9 mouse cellular contexts compared by ENCODE assay signal in the genomic region with DNA sequence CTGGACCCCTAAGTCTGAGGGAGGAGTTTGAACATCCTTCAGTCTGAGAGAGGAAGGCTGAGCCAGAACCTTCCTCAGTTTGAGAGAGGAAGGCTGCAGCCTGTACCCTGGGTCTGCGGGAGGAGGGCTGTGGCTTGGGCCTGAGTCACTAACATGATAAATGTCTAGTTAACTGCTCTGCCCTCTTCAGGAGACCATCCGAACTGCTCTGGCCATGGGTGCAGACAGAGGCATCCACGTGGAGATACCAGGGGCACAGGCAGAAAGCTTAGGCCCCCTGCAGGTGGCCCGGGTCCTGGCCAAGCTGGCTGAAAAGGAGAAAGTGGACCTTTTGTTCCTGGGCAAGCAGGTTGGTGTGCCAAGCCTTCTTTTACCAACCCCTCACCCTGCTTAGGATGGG. TPM values are rescaled to one million over a fixed set of nuclear protein-coding genes. Genes with fewer than 3 reads are reported as not detected.
DNase-seq lines count a peak whose midpoint lies in the region; ATAC-seq lines count a peak whose summit lies in the region.
"Had no signal": no experiment of that assay in that cellular context is flagged by ENCODE, and none has a peak within 500 bp of the region (broad histone marks: within the 10 kb centered on the region; RNA-seq: fewer than 3 reads in every experiment).

No protein-coding gene starts in this region.

- intact Hi-C loops in left cerebral cortex, postnatal 25 days (cut with DNase I) = no loop called here

- H3K36me3 ChIP-seq in midbrain, embryonic 13.5 days = peaks cover 49% of the 10 kb centered on the region
- H3K36me3 ChIP-seq in midbrain, embryonic 14.5 days (ENCODE audit: control insufficient read depth, insufficient read depth, low read length) = peaks cover 38% of the 10 kb centered on the region
- H3K36me3 ChIP-seq in splenic B cell, adult 2 months (ENCODE audit: control insufficient read depth, insufficient read depth, low read length, poor library complexity, severe bottlenecking) = peaks cover 2% of the 10 kb centered on the region

- no peak overlapping the region for H3K4me2 ChIP-seq in midbrain, embryonic 13.5 days (replicated peaks)
- H3K4me2 ChIP-seq in midbrain, embryonic 14.5 days (ENCODE audit: low read length) = no peak overlapping the region

- H3K27ac ChIP-seq in midbrain, embryonic 13.5 days = no peak overlapping the region
- no peak overlapping the region for H3K27ac ChIP-seq in midbrain, embryonic 14.5 days (replicated peaks; ENCODE audit: low read depth, low read length)

- DNase-seq in adrenal gland, adult 2 months = peak; percentile 51
- DNase-seq in adrenal gland, adult 18-20 months (ENCODE audit: low spot score in 2 of 2) = no peak
- DNase-seq in midbrain, embryonic 14.5 days = no peak
- peak; percentile 77 for DNase-seq in splenic B cell, adult 2 months (ENCODE audit: low read depth, low spot score)
- no peak for DNase-seq in left cerebral cortex, postnatal 25 days (ENCODE audit: low spot score in 2 of 2)
- no peak for DNase-seq in ovary, postnatal 10 days (ENCODE audit: low spot score)

- H3K9me3 ChIP-seq in midbrain, embryonic 13.5 days = no peaks in the 10 kb centered on the region
- H3K9me3 ChIP-seq in midbrain, embryonic 14.5 days (ENCODE audit: control insufficient read depth, low read length) = no peaks in the 10 kb centered on the region

- no peak overlapping the region for H3K4me3 ChIP-seq in midbrain, embryonic 13.5 days (replicated peaks)
- H3K4me3 ChIP-seq in midbrain, embryonic 14.5 days (replicated peaks; ENCODE audit: low read depth, low read length) = no peak overlapping the region

- no peak overlapping the region for H3K9ac ChIP-seq in midbrain, embryonic 13.5 days (replicated peaks)
- no peak overlapping the region for H3K9ac ChIP-seq in midbrain, embryonic 14.5 days (replicated peaks; ENCODE audit: low read length)

- 47% methylated on average over 4 of the region's 4 CpGs for WGBS in midbrain, embryonic 13.5 days
- WGBS in midbrain, embryonic 14.5 days = 44% methylated on average over 4 of the region's 4 CpGs

- no peaks in the 10 kb centered on the region for H3K4me1 ChIP-seq in midbrain, embryonic 13.5 days (replicated peaks)
- H3K4me1 ChIP-seq in midbrain, embryonic 14.5 days (ENCODE audit: control insufficient read depth, insufficient read depth, low read length) = no peaks in the 10 kb centered on the region

- H3K27me3 ChIP-seq in midbrain, embryonic 13.5 days = no peaks in the 10 kb centered on the region
- no peaks in the 10 kb centered on the region for H3K27me3 ChIP-seq in midbrain, embryonic 14.5 days (ENCODE audit: control insufficient read depth, insufficient read depth, low read length)
- H3K27me3 ChIP-seq in splenic B cell, adult 2 months (ENCODE audit: control insufficient read depth, insufficient read depth, low read length, poor library complexity, severe bottlenecking) = no peaks in the 10 kb centered on the region

- ATAC-seq in midbrain, embryonic 13.5 days = peak; percentile 39; the same call in 1 of the 2 replicates
- ATAC-seq in midbrain, embryonic 14.5 days (ENCODE audit: low FRiP score, low TSS enrichment) = no peak; the same call in 1 of the 2 replicates
- ATAC-seq in erythroid progenitor cell, adult 5-6 weeks (replicated peaks; ENCODE audit: low FRiP score, poor library complexity, severe bottlenecking) = 0 out of 2 replicates have a peak, but pooled peaks have one; percentile 18

RNA-seq across cellular contexts. Expression of a gene that starts 8.7 kb away (rescaled TPM):
- 1 to 10 TPM in 1 of 2 experiments, under 1 TPM in 1; 0.58 to 1.5 TPM for total RNA-seq in adrenal gland, adult 2 months (2021)
- polyA plus RNA-seq in adrenal gland, adult 2 months (2012; rRNA removed) = 1.7 and 4.6 TPM in 2 replicates
- under 1 TPM in 1 of 2 experiments, not detected in 1; 0.43 TPM for total RNA-seq in adrenal gland, adult 18-20 months (2021)
- 0.48 TPM in 1 of 2 replicates, not detected in the other for polyA plus RNA-seq in midbrain, embryonic 13.5 days (2015; fragmentation: Nextera tagmentation; extraction: Ambion mirVana)
- not detected in 2 replicates for polyA plus RNA-seq in midbrain, embryonic 14.5 days (2014; fragmentation: Nextera tagmentation; extraction: Ambion mirVana)
- not detected in 2 replicates for total RNA-seq in erythroid progenitor cell, adult 5-6 weeks (2015; ENCODE audit: low replicate concordance)
- 5.8 TPM in 1 of 2 replicates, not detected in the other for total RNA-seq in erythroid progenitor cell, adult 5-6 weeks (2017; ENCODE audit: low replicate concordance)
- under 1 TPM in 1 of 2 experiments, not detected in 1; 0.53 TPM for total RNA-seq in left cerebral cortex, postnatal 25 days (2021)

RNA-seq across cellular contexts. Expression of a gene that starts 8.7 kb away (rescaled TPM):
- total RNA-seq in adrenal gland, adult 2 months (2021) = 100 to 1,000 TPM; 367 to 728 TPM
- 33.7 and 44.2 TPM in 2 replicates for polyA plus RNA-seq in adrenal gland, adult 2 months (2012; rRNA removed)
- total RNA-seq in adrenal gland, adult 18-20 months (2021) = 100 to 1,000 TPM; 440 to 834 TPM
- polyA plus RNA-seq in midbrain, embryonic 13.5 days (2015; fragmentation: Nextera tagmentation; extraction: Ambion mirVana) = 142 TPM in 2 replicates
- polyA plus RNA-seq in midbrain, embryonic 14.5 days (2014; fragmentation: Nextera tagmentation; extraction: Ambion mirVana) = 101 and 120 TPM in 2 replicates
- 46.5 and 102 TPM in 2 replicates for total RNA-seq in erythroid progenitor cell, adult 5-6 weeks (2015; ENCODE audit: low replicate concordance)
- 70.3 and 109 TPM in 2 replicates for total RNA-seq in erythroid progenitor cell, adult 5-6 weeks (2017; ENCODE audit: low replicate concordance)
- 10 to 100 TPM; 52.2 to 59.1 TPM for total RNA-seq in left cerebral cortex, postnatal 25 days (2021)

RNA-seq across cellular contexts. Expression of a gene that starts 10.3 kb away (rescaled TPM):
- total RNA-seq in adrenal gland, adult 2 months (2021) = 1 to 10 TPM; 2.2 to 2.8 TPM
- polyA plus RNA-seq in adrenal gland, adult 2 months (2012; rRNA removed) = 7.9 and 10.9 TPM in 2 replicates
- total RNA-seq in adrenal gland, adult 18-20 months (2021) = 1 to 10 TPM; 1.6 to 4.2 TPM
- polyA plus RNA-seq in midbrain, embryonic 13.5 days (2015; fragmentation: Nextera tagmentation; extraction: Ambion mirVana) = 7.8 and 10.3 TPM in 2 replicates
- polyA plus RNA-seq in midbrain, embryonic 14.5 days (2014; fragmentation: Nextera tagmentation; extraction: Ambion mirVana) = 8.0 and 12.5 TPM in 2 replicates
- 1.7 TPM in 1 of 2 replicates, not detected in the other for total RNA-seq in erythroid progenitor cell, adult 5-6 weeks (2015; ENCODE audit: low replicate concordance)
- 0.13 and 0.23 TPM in 2 replicates for total RNA-seq in erythroid progenitor cell, adult 5-6 weeks (2017; ENCODE audit: low replicate concordance)
- total RNA-seq in left cerebral cortex, postnatal 25 days (2021) = 1 to 10 TPM; 2.0 to 2.8 TPM

RNA-seq across cellular contexts. Expression of a gene that starts 12.0 kb away (rescaled TPM):
- total RNA-seq in adrenal gland, adult 2 months (2021) = not detected
- not detected in 2 replicates for polyA plus RNA-seq in adrenal gland, adult 2 months (2012; rRNA removed)
- total RNA-seq in adrenal gland, adult 18-20 months (2021) = not detected
- polyA plus RNA-seq in midbrain, embryonic 13.5 days (2015; fragmentation: Nextera tagmentation; extraction: Ambion mirVana) = not detected in 2 replicates
- not detected in 2 replicates for polyA plus RNA-seq in midbrain, embryonic 14.5 days (2014; fragmentation: Nextera tagmentation; extraction: Ambion mirVana)
- not detected in 2 replicates for total RNA-seq in erythroid progenitor cell, adult 5-6 weeks (2015; ENCODE audit: low replicate concordance)
- not detected in 2 replicates for total RNA-seq in erythroid progenitor cell, adult 5-6 weeks (2017; ENCODE audit: low replicate concordance)
- not detected for total RNA-seq in left cerebral cortex, postnatal 25 days (2021)
- polyA plus RNA-seq: C2C12 had no signal

RNA-seq across cellular contexts. Expression of a gene that starts 15.7 kb away (rescaled TPM):
- total RNA-seq in adrenal gland, adult 2 months (2021) = 1 to 10 TPM in 1 of 2 experiments, under 1 TPM in 1; 0.61 to 1.2 TPM
- 2.1 and 2.6 TPM in 2 replicates for polyA plus RNA-seq in adrenal gland, adult 2 months (2012; rRNA removed)
- total RNA-seq in adrenal gland, adult 18-20 months (2021) = 1 to 10 TPM in 1 of 2 experiments, under 1 TPM in 1; 0.83 to 3.2 TPM
- polyA plus RNA-seq in midbrain, embryonic 13.5 days (2015; fragmentation: Nextera tagmentation; extraction: Ambion mirVana) = not detected in 2 replicates
- not detected in 2 replicates for polyA plus RNA-seq in midbrain, embryonic 14.5 days (2014; fragmentation: Nextera tagmentation; extraction: Ambion mirVana)
- 114 and 122 TPM in 2 replicates for total RNA-seq in erythroid progenitor cell, adult 5-6 weeks (2015; ENCODE audit: low replicate concordance)
- 9.2 and 24.6 TPM in 2 replicates for total RNA-seq in erythroid progenitor cell, adult 5-6 weeks (2017; ENCODE audit: low replicate concordance)
- total RNA-seq in left cerebral cortex, postnatal 25 days (2021) = not detected

Comparison
In these comparisons a context has a peak if more than half of its experiments do, and no peak if none do; other contexts are left out.
1. DNase-seq: peak in adrenal gland, adult 2 months (single experiment) and splenic B cell, adult 2 months (single experiment); none in adrenal gland, adult 18-20 months (0 of 2), midbrain, embryonic 14.5 days (single experiment), left cerebral cortex, postnatal 25 days (0 of 2) and ovary, postnatal 10 days (single experiment).